Mouse (Mus musculus) left cerebral cortex, adult 8-10 months (tissue): ENCODE measurements around the gene Gm17428. TPM values are rescaled to one million over a fixed set of nuclear protein-coding genes. Genes with fewer than 3 reads are reported as not detected.
"Not testable (repeated sequence)": the region's sequence is repeated elsewhere in the genome, so short reads cannot be mapped to it uniquely, and the experiment has no call there.

Experiments used
- DNase-seq, 2 experiments: peaks; one replicate each; pipeline ENCODE4 v3.0.0; 2022; ENCODE audit warnings: low spot score in 2 of 2
- total RNA-seq, 4 experiments: library from RNA; stranded (reverse); gene quantifications; 2 replicates each; pipeline ENCODE4 v1.2.4; 2022

Gm17428 gene
- total RNA-seq, 4 experiments from 2014 or later: not detected

- DNase-seq: not testable (repeated sequence)
Observed at GRCm38 (mm10) chr14:54988350-54988874, 11.7 kb downstream of the Gm17428 start.

GRCm38 (mm10) chr14:54988882-54989281, 12.1 kb downstream of the Gm17428 start:
- DNase-seq: no peak

GRCm38 (mm10) chr14:54989886-54990441, 13.2 kb downstream of the Gm17428 start:
- DNase-seq: no peak

GRCm38 (mm10) chr14:54992196-54992595, 15.5 kb downstream of the Gm17428 start:
- no peak for DNase-seq

GRCm38 (mm10) chr14:54993636-54994035, 16.9 kb downstream of the Gm17428 start:
- DNase-seq: no peak

GRCm38 (mm10) chr14:54994136-54994868, 17.6 kb downstream of the Gm17428 start, which contains the start of gene Myh7:
Gene Myh7 (minus strand): TSS chr14:54994626.
- DNase-seq: no peak

GRCm38 (mm10) chr14:54994869-54995186, 18.1 kb downstream of the Gm17428 start:
- DNase-seq: no peak

- peak in 1 of 2 experiments; percentile 41 for DNase-seq
Observed at GRCm38 (mm10) chr14:54995457-54996138, 18.9 kb downstream of the Gm17428 start.

- no peak for DNase-seq
Observed at GRCm38 (mm10) chr14:54996793-54997192, 20.1 kb downstream of the Gm17428 start.

- no peak for DNase-seq
Observed at GRCm38 (mm10) chr14:54997297-54997696, 20.6 kb downstream of the Gm17428 start.

GRCm38 (mm10) chr14:54998680-54999079, 21.9 kb downstream of the Gm17428 start:
- no peak for DNase-seq

- not testable (repeated sequence) for DNase-seq
Observed at GRCm38 (mm10) chr14:54999868-55000267, 23.1 kb downstream of the Gm17428 start.

GRCm38 (mm10) chr14:55000814-55001213, 24.1 kb downstream of the Gm17428 start:
- DNase-seq: no peak

GRCm38 (mm10) chr14:55001446-55001845, 24.7 kb downstream of the Gm17428 start:
- DNase-seq: no peak

GRCm38 (mm10) chr14:55001938-55002686, 25.4 kb downstream of the Gm17428 start:
- DNase-seq: no peak

- no peak for DNase-seq
Observed at GRCm38 (mm10) chr14:55002687-55003120, 26.0 kb downstream of the Gm17428 start.

- DNase-seq: peak in 1 of 2 experiments; percentile 37
Observed at GRCm38 (mm10) chr14:55003878-55004855, 27.4 kb downstream of the Gm17428 start.

- DNase-seq: no peak
Observed at GRCm38 (mm10) chr14:55005506-55005905, 28.8 kb downstream of the Gm17428 start.

- no peak for DNase-seq
Observed at GRCm38 (mm10) chr14:55005967-55006366, 29.2 kb downstream of the Gm17428 start.

- DNase-seq: no peak
Observed at GRCm38 (mm10) chr14:55006541-55006940, 29.8 kb downstream of the Gm17428 start.
